Mouse (Mus musculus) brain, embryonic 18.5 days (tissue): ENCODE data around the gene Tmc3.

ENCODE experiments used
- DNase-seq: peaks from one replicate; pipeline ENCODE4 v3.0.0-alpha.2; 2012; ENCODE audit warnings: low read depth, low spot score

Gene Tmc3

DNA sequence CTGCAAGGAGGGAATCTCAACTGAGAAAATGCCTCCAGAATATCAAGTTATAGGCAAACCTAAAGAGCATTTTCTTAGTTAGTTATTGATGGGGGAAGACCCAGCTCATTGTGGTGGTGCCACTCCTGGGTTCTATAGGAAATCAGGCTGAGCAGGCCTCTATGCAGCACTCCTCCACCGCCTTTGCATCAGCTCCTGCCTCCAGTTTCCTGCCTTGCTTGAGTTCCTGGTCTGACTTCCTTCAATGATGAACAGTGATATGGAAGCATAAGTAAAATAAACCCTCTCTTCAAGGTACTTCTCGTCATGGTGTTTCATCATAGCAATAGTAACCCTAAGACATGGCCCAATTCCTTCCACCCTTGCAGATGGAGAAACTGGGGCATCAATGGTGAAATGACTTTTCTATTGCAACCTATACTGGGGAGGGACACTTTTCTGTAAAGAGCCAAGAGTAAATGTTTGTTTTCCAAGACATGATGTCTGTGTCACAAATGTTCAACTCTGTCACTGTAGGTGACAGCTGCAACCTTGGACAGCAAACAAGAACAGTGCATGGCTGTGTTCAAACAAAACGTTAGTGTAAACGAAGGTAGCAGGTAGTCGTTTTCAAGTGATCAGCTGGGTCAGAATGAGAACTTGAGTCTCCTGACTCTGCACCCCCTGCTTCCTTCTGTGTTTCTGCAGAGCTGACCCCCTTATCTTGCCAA, 83.4 kb downstream of the Tmc3 start:
- no peak for DNase-seq

DNA sequence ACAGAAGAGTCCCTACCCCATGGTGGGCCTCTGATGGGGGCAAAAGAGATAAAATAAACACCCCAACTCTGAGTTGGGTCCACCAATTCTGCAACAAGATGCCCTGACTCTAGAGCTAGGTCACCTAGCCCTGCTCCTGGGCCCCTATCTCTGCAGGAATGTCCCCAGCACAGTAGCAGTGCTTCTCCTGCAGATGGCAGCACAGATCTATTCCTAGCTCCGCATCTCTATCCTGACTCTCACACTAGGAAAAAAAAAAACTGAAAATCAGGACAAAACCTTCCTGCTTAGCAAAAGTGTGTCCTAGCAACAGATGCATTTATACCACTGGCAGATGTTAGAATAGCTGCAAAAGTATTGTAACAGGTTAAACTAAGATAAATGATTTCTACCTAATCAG, 84.0 kb downstream of the Tmc3 start:
- peak; percentile 22 for DNase-seq

DNA sequence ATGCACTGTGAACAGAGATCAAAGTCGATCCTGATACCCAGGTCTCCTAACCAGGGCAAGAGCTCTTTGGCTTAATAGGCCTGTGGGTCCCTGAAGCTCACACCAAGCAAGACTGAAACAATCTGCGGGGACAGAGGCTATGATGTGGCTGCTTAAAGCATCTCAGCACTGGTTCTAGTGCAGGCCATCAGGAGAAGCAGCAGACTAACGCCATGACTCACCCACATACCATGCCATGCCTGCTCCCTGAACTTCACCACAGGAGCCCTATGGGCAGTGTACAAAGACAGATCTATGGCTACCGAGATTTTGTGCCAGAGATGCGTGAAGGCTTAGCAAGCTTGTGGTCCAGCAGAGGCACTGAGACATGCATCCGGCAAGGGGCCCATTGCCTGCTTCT, 86.8 kb downstream of the Tmc3 start:
- DNase-seq = no peak
